Mouse (Mus musculus) MEL-GATA-1-ER (cell line): Measurements from ENCODE around the gene Ube4b.

Experiments
- DNase-seq: peaks from one replicate; pipeline ENCODE4 v3.0.0-alpha.2; 2012; ENCODE audit warnings: low read depth; ENCODE audit errors: extremely low read depth

Gene Ube4b

DNA sequence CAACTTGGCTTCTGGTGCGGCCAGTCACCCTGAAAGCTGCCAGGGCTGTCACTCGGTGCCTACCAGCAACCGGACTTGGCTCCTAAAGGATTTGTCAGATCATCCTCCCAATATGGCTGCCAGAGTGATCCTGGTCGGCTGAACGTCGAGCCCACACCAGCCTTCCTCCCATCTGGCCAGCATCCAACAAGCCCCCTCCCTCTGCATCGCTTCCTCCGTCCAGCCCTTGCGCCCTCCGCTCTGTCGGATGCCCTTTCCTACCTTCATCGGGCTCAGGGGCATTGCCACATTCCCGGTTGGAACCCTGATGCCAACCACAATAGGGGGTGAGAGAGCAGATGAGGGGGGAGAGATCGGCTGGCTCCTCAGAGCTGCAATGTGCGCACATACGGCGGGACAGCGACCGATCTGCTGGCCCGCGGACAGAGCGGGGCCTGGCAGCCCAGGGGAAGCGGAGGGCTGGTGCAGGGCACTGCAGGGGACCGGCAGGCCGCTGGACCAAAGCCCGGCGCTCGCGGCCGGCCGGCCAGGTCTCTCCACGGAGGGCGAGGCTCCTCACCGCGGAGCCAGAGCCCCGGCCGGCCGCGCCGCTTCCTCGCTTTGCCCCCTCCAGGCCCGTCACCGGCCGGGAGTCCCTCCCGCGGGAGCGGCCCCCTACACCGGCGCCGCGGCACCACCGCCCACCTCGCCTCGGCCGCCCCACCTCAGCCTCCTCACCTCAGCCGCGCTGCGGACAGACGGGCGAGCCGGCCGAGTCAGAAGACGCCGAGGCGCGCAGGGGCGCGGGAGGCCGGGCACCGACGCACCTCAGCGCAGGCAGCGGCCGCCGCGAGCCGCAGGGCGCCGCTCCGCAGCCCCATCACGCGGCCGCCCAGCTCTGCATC lies 119.6 kb downstream of the Ube4b start:
- DNase-seq = no peak

DNA sequence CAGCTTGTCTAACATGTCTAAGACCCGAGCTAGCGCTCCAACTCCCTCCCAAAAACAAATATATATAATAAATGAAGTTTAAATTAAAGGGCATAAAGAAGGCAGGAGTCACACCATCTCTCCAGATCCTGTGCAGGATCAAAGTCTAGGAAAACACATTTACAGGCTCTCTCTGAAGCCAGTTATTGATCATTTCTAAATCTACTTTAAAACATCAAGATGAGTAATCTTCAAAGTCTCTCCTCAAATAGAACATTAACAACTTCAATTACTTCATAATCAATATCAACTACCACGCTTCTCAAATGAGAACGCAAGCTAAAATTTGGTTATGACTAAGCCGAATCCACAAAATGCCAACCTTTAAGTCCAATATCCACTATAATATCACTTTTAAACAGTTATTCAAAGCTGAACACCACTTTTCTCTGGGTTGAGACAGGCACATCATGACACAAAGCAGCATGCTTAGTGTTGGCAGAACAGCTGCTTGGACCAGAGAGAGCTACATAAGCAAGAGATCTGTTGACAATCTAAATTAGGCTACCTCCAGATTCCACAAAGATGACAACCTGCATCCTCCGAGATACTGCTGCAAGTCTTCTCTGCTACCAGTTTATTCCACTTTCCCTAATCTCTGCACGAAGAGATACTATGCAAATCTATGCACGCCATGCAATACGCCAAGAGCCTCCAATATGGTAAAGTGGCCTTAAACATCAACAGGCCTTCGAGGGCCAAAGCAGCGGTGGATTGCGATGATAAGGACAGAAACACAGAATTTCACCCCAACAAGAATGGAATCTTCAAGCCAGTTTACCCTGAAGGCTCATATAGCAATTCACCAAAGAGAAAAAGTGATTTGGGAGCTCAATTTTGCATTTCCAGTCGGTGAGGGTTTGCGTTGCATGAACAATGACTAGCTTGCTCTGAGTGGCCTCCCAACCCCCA lies 120.5 kb downstream of the Ube4b start:
- no peak for DNase-seq

DNA sequence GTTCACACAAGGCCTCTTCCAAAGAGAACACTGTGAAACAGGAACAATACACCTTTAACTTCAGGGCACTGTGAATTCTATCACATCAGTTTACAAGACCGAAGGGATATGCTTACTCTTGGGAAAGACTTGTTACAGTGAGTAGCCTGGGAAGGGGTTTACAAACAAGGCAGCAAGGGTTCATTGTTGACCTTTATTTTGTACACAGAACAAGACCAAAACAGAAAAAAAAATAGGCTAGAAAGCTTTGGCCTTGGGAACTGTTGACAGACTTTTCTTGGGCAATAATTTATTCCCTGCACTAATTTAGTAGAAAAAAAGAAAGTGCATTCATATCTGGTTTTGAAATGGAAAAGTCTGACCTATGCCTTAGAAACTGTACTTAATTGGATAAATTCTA lies 122.1 kb downstream of the Ube4b start:
- no peak for DNase-seq

DNA sequence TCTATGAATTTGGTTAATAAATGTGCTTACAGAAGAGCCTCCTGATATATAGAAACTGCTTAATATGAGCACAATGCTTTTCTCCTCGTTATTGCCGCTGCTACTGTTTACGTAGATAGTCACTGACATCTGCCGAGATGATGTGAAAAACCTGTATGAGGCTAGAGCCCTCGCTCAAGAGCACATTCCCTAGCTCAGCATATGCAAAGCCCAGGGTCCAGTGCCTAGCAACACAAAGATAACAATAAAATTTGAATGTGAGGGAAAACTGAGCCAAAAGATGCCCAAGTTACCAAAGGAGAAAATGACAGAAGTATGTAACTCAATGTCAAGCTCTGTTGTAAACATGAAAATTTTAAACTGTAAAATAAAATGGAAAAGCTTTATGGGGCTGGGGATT lies 123.0 kb downstream of the Ube4b start:
- DNase-seq = no peak

DNA sequence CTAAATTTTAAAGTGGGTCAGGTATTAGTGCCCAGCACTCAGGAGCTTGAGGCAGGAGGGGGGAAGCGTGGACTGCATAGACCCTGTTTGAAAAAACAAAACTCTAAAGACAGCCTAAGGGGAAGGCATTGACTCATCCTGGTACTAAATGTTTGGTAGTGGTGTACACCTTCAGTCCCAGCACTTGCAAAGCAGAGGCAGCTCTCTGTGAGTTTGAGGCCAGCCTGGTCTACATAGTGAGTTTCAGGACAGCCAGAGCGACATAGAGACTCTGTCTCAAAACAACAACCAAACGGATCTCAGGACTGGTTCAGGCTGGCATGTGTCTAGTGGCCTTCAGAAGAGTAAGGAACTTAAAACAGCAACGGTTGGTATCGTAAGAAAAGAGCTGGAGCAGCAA lies 123.8 kb downstream of the Ube4b start:
- DNase-seq = no peak

DNA sequence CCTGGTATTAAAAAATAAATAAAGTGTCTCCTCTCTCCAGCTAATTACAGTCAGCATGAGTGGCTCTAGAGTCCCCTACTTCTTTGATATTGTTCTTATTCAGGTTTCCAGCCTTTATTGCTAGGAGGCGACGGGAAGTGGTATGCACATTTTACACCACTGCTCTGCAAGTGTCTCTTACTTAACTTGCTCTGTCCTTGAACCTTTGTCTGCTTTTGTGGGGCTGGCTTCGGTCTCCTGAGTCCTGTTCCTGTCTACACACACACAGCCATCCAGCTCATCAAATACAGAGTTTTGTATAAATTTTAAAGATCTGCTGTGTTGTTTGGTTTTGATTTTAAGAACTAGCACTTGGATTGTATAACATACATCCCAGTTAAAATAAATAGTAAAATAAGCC lies 124.4 kb downstream of the Ube4b start:
- DNase-seq = no peak

DNA sequence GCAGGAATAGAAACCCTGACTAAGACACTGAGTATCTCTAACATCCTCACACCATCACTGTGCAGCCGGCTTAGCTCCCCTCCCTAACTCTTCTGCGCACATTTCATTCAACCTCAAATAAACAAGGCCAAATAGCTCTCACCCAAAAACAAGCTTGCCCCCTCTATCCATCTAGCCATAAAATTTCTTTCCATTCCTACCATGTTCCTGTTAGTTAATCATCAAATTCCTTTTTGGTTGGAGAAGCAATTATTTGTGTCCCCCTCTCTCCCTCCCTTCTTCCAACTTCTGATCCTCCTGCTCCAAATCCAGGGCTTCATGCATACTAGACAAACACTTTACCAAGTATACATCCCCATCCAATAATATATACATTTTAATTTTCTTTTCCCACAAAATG lies 130.0 kb downstream of the Ube4b start:
- DNase-seq = no peak

DNA sequence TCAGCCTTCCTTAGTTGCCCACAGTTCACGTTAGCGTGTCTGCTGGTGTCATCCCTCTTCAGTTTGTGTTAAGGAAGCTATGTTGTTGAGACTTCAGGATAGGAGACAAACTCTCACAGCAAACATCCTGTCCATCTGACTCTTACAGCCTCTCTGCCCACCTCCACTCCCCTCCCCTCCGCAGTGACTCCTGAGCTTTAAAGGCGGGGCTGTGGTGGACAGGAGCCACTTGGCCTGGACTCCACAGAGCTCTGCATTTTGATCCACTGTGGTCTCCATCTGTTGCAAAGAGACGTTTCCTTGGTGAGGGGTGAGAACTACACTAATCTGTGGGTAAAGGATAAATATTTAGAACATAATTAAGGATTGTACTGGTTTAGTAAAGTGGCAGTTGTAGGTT lies 133.6 kb downstream of the Ube4b start:
- no peak for DNase-seq

DNA sequence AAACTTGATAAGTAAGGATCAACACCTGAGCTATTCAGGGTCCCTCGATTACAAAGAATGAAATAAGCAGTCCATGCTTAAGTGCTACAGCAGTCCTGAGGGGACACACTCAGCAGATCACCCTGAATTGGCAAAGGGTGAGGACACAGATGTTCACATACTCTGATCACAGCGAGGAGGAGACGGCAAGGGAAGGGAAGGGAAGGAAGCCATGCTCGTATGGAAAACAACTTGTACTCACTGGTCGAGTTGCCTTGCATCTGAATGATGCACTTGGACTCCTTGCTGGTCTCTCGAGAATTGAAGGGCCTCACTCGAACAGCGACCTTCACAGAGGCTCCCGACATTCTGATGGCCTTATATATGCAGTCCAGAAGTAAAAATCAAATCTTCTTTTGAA lies 135.5 kb downstream of the Ube4b start:
- no peak for DNase-seq

DNA sequence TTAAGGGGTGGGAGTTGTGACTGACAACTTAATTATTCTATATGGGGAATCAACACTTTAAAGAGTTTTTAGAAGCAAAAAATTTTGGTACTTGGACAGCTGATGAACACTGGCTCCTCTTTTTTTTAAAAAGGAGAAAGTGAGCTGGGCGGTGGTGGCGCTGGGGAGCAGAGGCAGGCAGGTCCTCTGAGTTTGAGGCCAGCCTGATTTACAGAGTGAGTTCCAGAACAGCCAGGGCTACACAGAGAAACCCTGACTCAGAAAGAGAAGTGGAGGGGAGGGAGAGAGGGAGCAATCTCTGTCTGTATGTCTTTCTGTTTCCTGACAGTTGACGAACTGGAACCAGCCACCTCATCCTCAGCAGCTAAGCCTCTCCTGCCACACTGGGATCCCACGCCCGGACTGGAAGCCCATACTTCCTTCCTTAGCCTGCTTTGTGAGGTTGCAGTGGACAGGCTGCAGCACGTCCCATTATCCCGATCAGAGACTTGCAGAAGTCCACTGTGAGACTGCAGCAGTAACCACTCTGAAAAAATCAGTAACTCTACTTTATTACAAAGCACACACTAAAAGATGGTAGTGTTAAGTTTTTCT lies 136.3 kb downstream of the Ube4b start:
- no peak for DNase-seq

DNA sequence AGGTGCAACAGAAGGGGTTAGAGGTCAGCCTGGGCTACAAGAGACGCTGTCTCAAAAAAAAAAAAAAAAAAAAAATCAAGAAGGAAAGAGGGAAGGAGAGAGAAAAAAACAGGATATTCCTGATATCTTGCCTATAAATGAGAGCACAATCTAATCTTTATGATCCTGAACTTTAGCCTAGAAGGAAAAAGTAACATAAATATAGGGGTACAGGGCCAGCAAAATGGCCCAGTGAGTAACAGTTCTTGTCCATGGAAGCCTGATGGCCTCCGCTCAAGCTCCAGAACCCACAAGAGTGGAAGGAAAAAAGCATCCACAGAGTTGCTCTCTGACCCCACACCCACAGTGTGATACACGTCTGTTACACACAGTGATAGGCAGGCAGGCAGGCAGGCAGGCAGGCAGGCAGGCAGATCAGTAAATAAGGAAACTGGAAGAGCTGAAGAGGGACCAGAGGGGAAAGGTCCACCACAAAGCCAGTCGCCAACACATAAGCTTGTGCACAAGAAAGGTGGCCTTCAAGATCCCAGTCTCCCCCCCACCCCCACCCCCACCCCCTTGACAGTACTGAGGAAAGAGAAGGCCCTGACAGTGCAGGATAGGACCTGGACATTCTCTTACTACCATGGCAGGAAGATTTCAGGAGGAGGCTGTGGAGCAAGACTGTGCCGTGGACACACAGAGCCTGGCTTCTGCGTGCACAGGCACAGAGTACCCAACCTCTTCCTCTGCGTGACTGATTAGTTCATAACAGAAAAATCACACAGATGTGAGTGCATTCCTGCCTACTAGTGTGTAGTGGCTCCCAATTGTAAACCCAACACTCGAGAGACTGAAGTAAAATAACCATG lies 140.0 kb downstream of the Ube4b start:
- no peak for DNase-seq

DNA sequence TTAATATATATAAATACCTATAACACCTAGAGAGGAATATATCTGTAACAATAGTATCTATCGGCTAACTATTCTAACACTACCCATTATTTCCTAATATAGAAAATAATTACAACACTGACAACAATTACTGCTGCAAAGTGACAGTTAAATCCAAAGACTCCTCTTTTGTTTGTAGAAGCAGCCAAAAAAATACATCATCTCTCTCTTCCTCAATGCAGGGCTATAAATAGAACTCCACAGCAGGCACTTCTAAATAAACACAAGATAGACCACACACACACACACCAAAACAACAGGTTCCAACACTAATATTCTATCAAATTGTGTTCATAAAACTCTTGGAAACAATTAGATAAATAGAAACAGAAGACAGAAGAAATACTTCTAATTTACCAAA lies 140.9 kb downstream of the Ube4b start:
- DNase-seq = no peak

DNA sequence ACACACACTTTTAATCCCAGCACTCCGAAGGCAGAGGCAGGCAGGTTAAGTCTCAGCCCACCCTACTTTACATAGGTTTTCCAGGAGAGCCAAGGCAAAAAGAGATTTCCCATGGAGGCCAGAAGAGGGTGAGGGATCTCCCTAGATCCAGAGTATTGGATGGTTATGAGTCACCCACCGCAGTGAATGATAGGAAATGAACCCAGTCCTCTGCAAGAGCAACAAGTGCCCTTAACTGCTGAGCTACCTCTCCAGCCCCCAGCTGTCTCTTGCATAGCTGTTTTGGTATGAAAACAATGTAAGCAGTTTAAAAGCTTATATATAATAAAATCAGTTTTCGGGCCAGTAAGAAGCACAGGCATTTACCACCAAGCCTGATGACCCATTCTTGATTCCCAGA lies 143.5 kb downstream of the Ube4b start:
- no peak for DNase-seq

DNA sequence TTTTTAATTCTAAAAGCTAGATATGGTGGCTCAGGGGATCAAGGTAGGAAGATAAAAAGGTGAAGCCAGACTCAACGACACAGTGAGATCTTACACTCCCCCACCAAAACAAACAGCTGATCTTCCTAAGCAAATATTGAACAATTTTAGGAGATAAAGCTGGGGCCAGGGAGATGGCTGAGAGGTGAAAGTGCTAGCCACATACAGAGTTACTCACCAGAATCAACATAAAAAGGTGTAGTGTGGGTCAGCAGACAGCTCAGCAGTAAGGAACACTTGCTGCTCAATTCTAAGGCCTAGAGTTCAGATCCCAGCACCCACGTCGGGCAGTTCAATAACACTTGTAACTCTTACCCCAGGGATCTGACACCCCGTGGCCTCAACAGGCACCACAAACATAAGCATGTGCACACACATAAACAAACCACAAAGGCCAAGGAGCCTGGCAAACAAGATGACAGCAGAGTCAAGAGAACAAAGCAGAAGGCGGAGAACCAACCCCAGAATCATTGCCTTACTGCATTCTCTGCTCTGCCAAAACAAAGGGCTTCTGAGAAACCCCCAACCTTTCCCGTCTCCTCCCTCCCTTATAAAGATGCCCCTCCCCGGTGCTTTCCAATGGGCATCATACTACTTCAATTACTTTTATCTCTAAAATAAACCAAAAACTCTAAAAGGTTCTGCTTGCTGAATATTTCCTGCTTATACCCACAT lies 144.4 kb downstream of the Ube4b start:
- DNase-seq = no peak
